Mouse (Mus musculus): ENCODE results near the gene Crtc1.

DNA sequence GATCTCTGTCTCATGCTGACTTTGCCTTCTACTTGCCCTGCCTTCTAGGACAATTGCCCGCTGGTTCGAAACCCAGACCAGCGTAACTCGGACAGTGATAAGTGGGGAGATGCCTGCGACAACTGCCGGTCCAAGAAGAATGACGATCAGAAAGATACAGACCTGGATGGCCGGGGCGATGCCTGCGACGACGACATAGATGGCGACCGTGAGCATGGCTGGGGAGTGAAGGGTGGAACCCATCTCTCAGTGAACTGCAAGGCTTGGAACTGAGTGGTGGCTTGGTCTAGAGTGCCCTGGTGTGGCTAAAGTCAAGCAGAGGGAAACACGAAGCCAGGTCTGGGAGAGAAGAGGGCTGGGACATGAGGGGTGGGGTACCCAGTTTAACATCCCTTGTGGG, 62.3 kb downstream of the Crtc1 start:
- peak; percentile 8; the same call in 1 of the 2 replicates for TF ChIP-seq CTCF (IDR thresholded peaks at IDR 0.05; ENCODE audit: control insufficient read depth, insufficient read depth, low read length)
- TF ChIP-seq POLR2A (IDR thresholded peaks at IDR 0.05; ENCODE audit: borderline replicate concordance, control insufficient read depth, low read depth, low read length), result no peak
